Mouse (Mus musculus): ENCODE results near the gene Gm31371. TPM values are rescaled to one million over a fixed set of nuclear protein-coding genes. Genes with fewer than 3 reads are reported as not detected.

Gm31371 gene
- polyA plus RNA-seq, 1 experiment from 2014 or later = not detected

Other genes with a start within 250 kb of the Gm31371 start
- 0.09 TPM in 1 of 2 replicates, not detected in the other for gene 4930467E23Rik, start 173.8 kb upstream of the Gm31371 start, polyA plus RNA-seq (2015; fragmentation: Nextera tagmentation; extraction: Ambion mirVana)

Measured in neural tube, embryonic 15.5 days (tissue).